Mouse (Mus musculus) erythroid progenitor cell, adult 5-6 weeks (primary cell): Measurements from ENCODE around the gene Adra1d. TPM values are rescaled to one million over a fixed set of nuclear protein-coding genes. Genes with fewer than 3 reads are reported as not detected.

Experiments
- ATAC-seq: replicated peaks from 2 replicates; pipeline ENCODE4 v1.8.0; 2016; ENCODE audit warnings: moderate number of reproducible peaks, mild to moderate bottlenecking, moderate TSS enrichment, inconsistent platforms; ENCODE audit not compliant: poor library complexity, low FRiP score, severe bottlenecking
- total RNA-seq, 2 experiments: library from RNA; stranded (forward) in 1 of 2; stranded (reverse) in 1 of 2; fragments of 150-400 nt in 1 of 2; fragments of 186-747, 209-891 nt in 1 of 2; gene quantifications; 2 replicates each; pipeline versions ENCODE4 v1.2.3 to v1.2.4; 2015 to 2017; ENCODE audit warnings: low replicate concordance in 2 of 2

The Adra1d gene
- total RNA-seq, 2 experiments from 2014 or later, result not detected

DNA sequence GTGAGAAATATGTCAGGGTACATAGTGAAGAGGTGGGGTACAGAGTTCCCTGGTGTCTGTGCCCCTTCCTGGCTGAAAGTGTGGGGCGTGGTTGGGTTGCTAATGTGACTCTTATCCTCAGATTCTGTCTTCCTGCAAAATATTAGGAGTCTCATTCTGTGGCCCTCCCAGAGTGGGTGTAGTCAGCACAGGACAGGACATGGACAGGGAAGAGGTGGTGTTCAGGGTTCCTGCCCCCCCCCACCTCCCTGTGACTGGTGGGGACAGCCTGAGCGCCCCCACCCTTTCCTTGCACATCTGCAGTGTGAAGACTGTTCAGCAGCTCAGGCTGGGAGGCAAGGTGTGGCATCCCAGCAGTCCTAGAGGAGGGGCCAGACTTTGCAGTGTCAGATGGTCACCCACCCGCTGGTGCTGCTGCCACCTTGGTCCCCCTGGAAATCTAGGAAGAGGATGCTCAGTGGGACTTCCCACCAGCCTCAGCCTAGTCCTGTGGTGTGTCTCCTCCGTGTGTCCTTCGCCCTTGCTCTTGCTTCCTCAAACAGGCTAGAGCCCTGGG, 62.7 kb downstream of the Adra1d start:
- no peak for ATAC-seq

DNA sequence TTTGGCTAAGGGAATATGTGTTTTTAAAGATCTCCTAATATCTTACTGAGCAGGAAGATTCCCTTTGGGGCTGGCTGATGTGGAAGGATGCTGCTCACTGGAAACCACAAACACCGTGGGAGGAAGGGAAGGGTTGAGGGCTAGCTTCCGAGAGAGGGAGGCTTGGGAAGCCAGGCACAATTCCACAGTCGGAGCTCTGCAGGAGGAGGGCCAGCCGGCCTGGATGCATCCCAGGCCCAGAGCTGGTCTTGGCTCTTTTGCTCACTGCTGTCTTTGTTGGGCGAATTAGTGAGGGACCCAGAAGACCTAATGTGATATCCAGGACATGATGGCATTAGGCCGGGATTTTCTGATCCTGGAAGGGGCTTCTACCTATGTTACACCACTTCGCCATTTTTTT, 63.9 kb downstream of the Adra1d start:
- ATAC-seq, result no peak

DNA sequence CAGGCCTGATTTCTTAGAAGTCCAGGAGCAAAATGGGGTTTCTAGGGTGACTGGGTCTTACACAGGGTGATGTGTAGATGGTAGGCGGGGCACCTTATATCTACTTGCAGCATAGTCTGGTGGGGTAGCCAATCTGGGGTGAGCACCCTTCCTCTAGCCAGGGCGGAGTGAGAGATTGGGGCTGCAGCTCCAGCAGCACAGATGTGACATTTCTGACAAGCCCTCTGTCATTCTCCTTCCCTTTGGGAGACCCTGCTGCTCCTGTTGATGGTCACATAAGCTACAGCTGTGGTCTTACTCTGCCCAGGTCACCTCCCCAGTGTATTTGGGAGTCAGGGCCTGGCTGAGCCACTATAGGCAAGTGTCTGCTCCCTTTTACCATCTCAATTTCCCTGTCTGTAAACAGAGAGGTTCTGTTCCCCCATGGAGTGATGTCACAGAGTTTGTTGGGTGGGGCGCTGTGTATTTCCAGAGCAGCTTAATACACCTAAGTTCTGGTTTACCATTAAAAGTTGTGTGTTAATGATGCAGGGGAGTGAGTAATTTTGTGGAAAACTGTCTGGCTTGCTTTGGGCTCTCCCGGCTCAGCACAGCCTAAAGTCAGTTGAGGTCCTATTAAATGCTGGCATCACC, 64.7 kb downstream of the Adra1d start:
- peak; percentile 88 for ATAC-seq

DNA sequence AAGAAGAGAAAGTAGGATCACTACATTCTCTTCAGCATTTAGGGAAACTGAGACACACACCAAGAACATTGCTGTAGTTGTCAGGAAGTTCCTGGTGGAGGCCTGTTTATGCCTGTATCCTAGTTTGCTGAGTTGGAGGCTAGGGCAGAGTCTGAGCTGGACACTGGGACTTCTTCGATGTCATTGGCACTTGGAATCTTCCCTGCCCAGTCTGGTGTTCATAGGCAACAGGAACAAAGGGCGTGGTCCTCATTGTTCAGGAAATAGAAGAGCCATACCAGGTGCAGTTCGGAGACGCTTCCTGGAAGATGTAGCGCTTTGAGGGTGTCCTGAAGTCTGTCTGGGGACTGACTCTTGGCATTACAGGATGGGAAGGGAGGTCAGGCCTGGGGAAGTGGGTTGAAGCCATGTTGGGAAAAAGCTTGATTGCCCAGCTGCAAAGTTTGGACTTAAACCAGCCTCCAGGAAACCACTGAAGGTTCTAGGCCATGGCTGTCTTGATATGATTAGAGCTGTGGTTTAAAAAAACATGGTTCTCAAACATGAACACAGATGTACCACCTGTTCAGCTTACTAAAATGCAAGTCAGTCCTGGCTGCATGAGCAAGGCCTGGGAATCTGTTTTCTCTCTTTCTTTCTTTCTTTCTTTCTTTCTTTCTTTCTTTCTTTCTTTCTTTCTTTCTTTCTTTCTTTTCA, 65.8 kb downstream of the Adra1d start:
- no peak for ATAC-seq

Other genes starting within 250 kb of the Adra1d start
- gene Rnf24, start 209.4 kb downstream of the Adra1d start, total RNA-seq (2015; ENCODE audit: low replicate concordance), result 1.1 and 2.9 TPM in 2 replicates
- gene Rnf24, start 209.4 kb downstream of the Adra1d start, total RNA-seq (2017; ENCODE audit: low replicate concordance), result 0.77 and 6.4 TPM in 2 replicates
- gene Smox, start 70.8 kb downstream of the Adra1d start, total RNA-seq (2015; ENCODE audit: low replicate concordance), result 207 and 218 TPM in 2 replicates
- gene Smox, start 70.8 kb downstream of the Adra1d start, total RNA-seq (2017; ENCODE audit: low replicate concordance), result 251 and 312 TPM in 2 replicates